Mouse (Mus musculus) liver, adult (tissue): ENCODE measurements at regions not wholly inside any gene's neighbourhood (a gene's known extent, or its start where the extent isn't known, plus 50 kb on each side); places are given as distances from the start of the nearest gene placed in this dataset.
A peak's percentile ranks its signal among the peaks of the same experiment; 100 is the strongest.

Source experiments
- GATA4 ChIP-seq: IDR thresholded peaks from 2 replicates; pipeline ENCODE4 v1.6.1; 2014; ENCODE audit warnings: mild to moderate bottlenecking, low read length; ENCODE audit not compliant: insufficient replicate concordance

- no peak for TF ChIP-seq GATA4
Observed at GRCm38 (mm10) chr13:44538238-44538637, 191.0 kb upstream of the Jarid2 start.

- TF ChIP-seq GATA4 = no peak
Observed at GRCm38 (mm10) chr13:44540401-44540800, 188.9 kb upstream of the Jarid2 start.

- TF ChIP-seq GATA4 = no peak
Observed at GRCm38 (mm10) chr13:44541243-44541653, 188.0 kb upstream of the Jarid2 start.

- no peak for TF ChIP-seq GATA4
Observed at GRCm38 (mm10) chr13:44544786-44545185, 184.5 kb upstream of the Jarid2 start.

- no peak for TF ChIP-seq GATA4
Observed at GRCm38 (mm10) chr13:44546289-44546688, 183.0 kb upstream of the Jarid2 start.

GRCm38 (mm10) chr13:44548880-44549279, 180.4 kb upstream of the Jarid2 start:
- TF ChIP-seq GATA4 = no peak

GRCm38 (mm10) chr13:44553363-44553762, 175.9 kb upstream of the Jarid2 start:
- peak; percentile 89; the same call in 1 of the 2 replicates for TF ChIP-seq GATA4

GRCm38 (mm10) chr13:44554686-44555463, 174.4 kb upstream of the Jarid2 start:
- TF ChIP-seq GATA4 = no peak

- TF ChIP-seq GATA4 = no peak
Observed at GRCm38 (mm10) chr13:44555979-44556378, 173.3 kb upstream of the Jarid2 start.

- TF ChIP-seq GATA4 = no peak
Observed at GRCm38 (mm10) chr13:44558051-44558450, 171.2 kb upstream of the Jarid2 start.

- TF ChIP-seq GATA4 = no peak
Observed at GRCm38 (mm10) chr13:44558491-44559177, 170.6 kb upstream of the Jarid2 start.

- no peak for TF ChIP-seq GATA4
Observed at GRCm38 (mm10) chr13:44559178-44559565, 170.1 kb upstream of the Jarid2 start.

- no peak for TF ChIP-seq GATA4
Observed at GRCm38 (mm10) chr13:44559706-44560105, 169.6 kb upstream of the Jarid2 start.

- no peak for TF ChIP-seq GATA4
Observed at GRCm38 (mm10) chr13:44564705-44565104, 164.6 kb upstream of the Jarid2 start.

- no peak for TF ChIP-seq GATA4
Observed at GRCm38 (mm10) chr13:44567696-44568095, 161.6 kb upstream of the Jarid2 start.

- no peak for TF ChIP-seq GATA4
Observed at GRCm38 (mm10) chr13:44569241-44569778, 160.0 kb upstream of the Jarid2 start.
